Mouse (Mus musculus) stomach, embryonic 15.5 days (tissue): ENCODE data around the gene Ehmt1. TPM values are rescaled to one million over a fixed set of nuclear protein-coding genes. Genes with fewer than 3 reads are reported as not detected.

Source experiments
- ATAC-seq: fragments of 200-750 bp; cut with Nextera tagmentation; 2 replicates; pipeline ENCODE4 v1.8.0; 2017; ENCODE audit warnings: low read depth, moderate number of reproducible peaks, moderate TSS enrichment; ENCODE audit not compliant: insufficient read depth, low FRiP score
- H3K27ac ChIP-seq: fragments of 300-500 bp; sonication (generic); 2 replicates; pipeline ENCODE4 v1.5.1; 2015; ENCODE audit warnings: mild to moderate bottlenecking, inconsistent platforms
- H3K27me3 ChIP-seq: fragments of 300-500 bp; sonication (generic); replicated peaks from 2 replicates; pipeline ENCODE4 v1.6.1; 2015; ENCODE audit warnings: inconsistent platforms
- H3K36me3 ChIP-seq: fragments of 300-500 bp; sonication (generic); 2 replicates; pipeline ENCODE4 v1.6.1; 2015; ENCODE audit warnings: inconsistent platforms
- H3K4me1 ChIP-seq: fragments of 300-500 bp; sonication (generic); 2 replicates; pipeline ENCODE4 v1.6.1; 2015; ENCODE audit warnings: inconsistent platforms
- H3K4me2 ChIP-seq: fragments of 300-500 bp; sonication (generic); 2 replicates; pipeline ENCODE4 v1.6.1; 2015; ENCODE audit warnings: mild to moderate bottlenecking, inconsistent platforms
- H3K4me3 ChIP-seq: fragments of 300-500 bp; sonication (generic); replicated peaks from 2 replicates; pipeline ENCODE4 v1.5.1; 2015; ENCODE audit warnings: inconsistent platforms
- H3K9ac ChIP-seq: fragments of 300-500 bp; sonication (generic); 2 replicates; pipeline ENCODE4 v1.6.1; 2015; ENCODE audit warnings: inconsistent platforms
- H3K9me3 ChIP-seq: fragments of 300-500 bp; sonication (generic); 2 replicates; pipeline ENCODE4 v1.6.1; 2016; ENCODE audit warnings: inconsistent platforms
- WGBS: fragments of 180-500 bp; shearing (Covaris S2); methylation state at CpG from one replicate; pipeline ENCODE4 v1.1.7; 2015; 5-methylcytosine and 5-hydroxymethylcytosine counted together
- polyA plus RNA-seq: library from polyadenylated mRNA; unstranded; fragments of >200 nt; fragmentation: Nextera tagmentation; extraction: Ambion mirVana; gene quantifications from 2 replicates; pipeline ENCODE4 v1.2.1, GENCODE M21; 2015

Gene Ehmt1
- polyA plus RNA-seq, 1 experiment from 2014 or later = 74.2 TPM

GRCm38 (mm10) chr2:24781253-24781652 lies 138.2 kb downstream of the Ehmt1 start:
- Histone ChIP-seq H3K27ac (no peak overlapping the region), H3K4me1 (no peaks in the 10 kb centered on the region), H3K9ac (no peak overlapping the region), H3K4me2 (no peak overlapping the region), H3K9me3 (no peaks in the 10 kb centered on the region), H3K27me3 (no peaks in the 10 kb centered on the region), H3K4me3 (no peak overlapping the region), H3K36me3 (no peaks in the 10 kb centered on the region)
- 45% methylated on average over 4 of the region's 4 CpGs for WGBS
- ATAC-seq = no peak

- no peaks in the 10 kb centered on the region for H3K36me3 ChIP-seq
- H3K27me3 ChIP-seq = no peaks in the 10 kb centered on the region
- H3K9ac ChIP-seq = no peak overlapping the region
- H3K4me2 ChIP-seq = no peak overlapping the region
- H3K4me3 ChIP-seq = no peak overlapping the region
- WGBS = 20% methylated on average over 3 of the region's 5 CpGs
- no peaks in the 10 kb centered on the region for H3K9me3 ChIP-seq
- H3K4me1 ChIP-seq = no peaks in the 10 kb centered on the region
- no peak for ATAC-seq
- H3K27ac ChIP-seq = no peak overlapping the region
Measured at GRCm38 (mm10) chr2:24776831-24777230, 142.6 kb downstream of the Ehmt1 start.

GRCm38 (mm10) chr2:24775951-24776587 lies 143.3 kb downstream of the Ehmt1 start:
- no peaks in the 10 kb centered on the region for H3K27me3 ChIP-seq
- H3K4me1 ChIP-seq = no peaks in the 10 kb centered on the region
- no peak overlapping the region for H3K27ac ChIP-seq
- no peak overlapping the region for H3K4me3 ChIP-seq
- no peak for ATAC-seq
- no peaks in the 10 kb centered on the region for H3K36me3 ChIP-seq
- no peak overlapping the region for H3K4me2 ChIP-seq
- no peaks in the 10 kb centered on the region for H3K9me3 ChIP-seq
- 72% methylated on average over 11 of the region's 11 CpGs for WGBS
- no peak overlapping the region for H3K9ac ChIP-seq

GRCm38 (mm10) chr2:24774832-24775231 lies 144.6 kb downstream of the Ehmt1 start:
- ATAC-seq = no peak
- H3K4me1 ChIP-seq = no peaks in the 10 kb centered on the region
- H3K27ac ChIP-seq = no peak overlapping the region
- no peak overlapping the region for H3K9ac ChIP-seq
- no peak overlapping the region for H3K4me3 ChIP-seq
- WGBS = 62% methylated on average over 7 of the region's 7 CpGs
- H3K36me3 ChIP-seq = no peaks in the 10 kb centered on the region
- no peak overlapping the region for H3K4me2 ChIP-seq
- H3K27me3 ChIP-seq = no peaks in the 10 kb centered on the region
- H3K9me3 ChIP-seq = no peaks in the 10 kb centered on the region

GRCm38 (mm10) chr2:24770861-24771260 lies 148.6 kb downstream of the Ehmt1 start:
- Histone ChIP-seq H3K9me3 (no peaks in the 10 kb centered on the region), H3K27ac (no peak overlapping the region), H3K4me2 (no peak overlapping the region), H3K27me3 (no peaks in the 10 kb centered on the region), H3K4me1 (no peaks in the 10 kb centered on the region), H3K4me3 (no peak overlapping the region), H3K9ac (no peak overlapping the region), H3K36me3 (no peaks in the 10 kb centered on the region)
- WGBS = 77% methylated on average over 4 of the region's 4 CpGs
- no peak for ATAC-seq

- H3K27me3 ChIP-seq = peaks cover 32% of the 10 kb centered on the region
- H3K4me1 ChIP-seq = peaks cover 19% of the 10 kb centered on the region
- no peak within 1 kb of the TSS for H3K27ac ChIP-seq
- no peaks in the 10 kb centered on the region for H3K9me3 ChIP-seq
- no peak within 1 kb of the TSS for H3K9ac ChIP-seq
- no peaks in the 10 kb centered on the region for H3K36me3 ChIP-seq
- ATAC-seq = peak; percentile 84
- H3K4me2 ChIP-seq = peak within 1 kb of the TSS; percentile 99
- 0% methylated on average over 42 of the region's 42 CpGs for WGBS
- H3K4me3 ChIP-seq = peak within 1 kb of the TSS; percentile 53
Measured at GRCm38 (mm10) chr2:24763115-24763557, 156.3 kb downstream of the Ehmt1 start, which contains the start of gene Cacna1b. Gene Cacna1b, minus strand, starts transcription at chr2:24763152.

- whole genome bisulfite sequencing = 1% methylated on average over 46 of the region's 52 CpGs
- Histone ChIP-seq H3K9me3 (no peaks in the 10 kb centered on the region), H3K27ac (no peak overlapping the region), H3K4me2 (peak overlapping the region; percentile 99), H3K27me3 (peaks cover 32% of the 10 kb centered on the region), H3K4me1 (peaks cover 19% of the 10 kb centered on the region), H3K36me3 (no peaks in the 10 kb centered on the region), H3K4me3 (peak overlapping the region; percentile 53), H3K9ac (no peak overlapping the region)
- ATAC-seq = peak; percentile 24; the same call in 1 of the 2 replicates
Measured at GRCm38 (mm10) chr2:24762446-24762960, 156.9 kb downstream of the Ehmt1 start.

- Histone ChIP-seq H3K9me3 (no peaks in the 10 kb centered on the region), H3K27ac (no peak overlapping the region), H3K4me3 (peak overlapping the region; percentile 53), H3K9ac (no peak overlapping the region), H3K27me3 (peaks cover 32% of the 10 kb centered on the region), H3K4me2 (peak overlapping the region; percentile 99), H3K36me3 (no peaks in the 10 kb centered on the region), H3K4me1 (peaks cover 19% of the 10 kb centered on the region)
- ATAC-seq = peak; percentile 59
- WGBS = 1% methylated on average over 35 of the region's 35 CpGs
Measured at GRCm38 (mm10) chr2:24761923-24762445, 157.4 kb downstream of the Ehmt1 start.

- peak; percentile 32; the same call in 1 of the 2 replicates for ATAC-seq
- Histone ChIP-seq H3K27me3 (no peaks in the 10 kb centered on the region), H3K27ac (no peak overlapping the region), H3K9ac (no peak overlapping the region), H3K4me2 (no peak overlapping the region), H3K36me3 (no peaks in the 10 kb centered on the region), H3K9me3 (no peaks in the 10 kb centered on the region), H3K4me1 (no peaks in the 10 kb centered on the region), H3K4me3 (no peak overlapping the region)
- 96% methylated on average over 1 of the region's 1 CpGs for WGBS
Measured at GRCm38 (mm10) chr2:24755276-24755675, 164.1 kb downstream of the Ehmt1 start.

- H3K27me3 ChIP-seq = no peaks in the 10 kb centered on the region
- no peak overlapping the region for H3K4me3 ChIP-seq
- no peaks in the 10 kb centered on the region for H3K9me3 ChIP-seq
- no peak overlapping the region for H3K9ac ChIP-seq
- H3K4me2 ChIP-seq = no peak overlapping the region
- no peaks in the 10 kb centered on the region for H3K36me3 ChIP-seq
- H3K4me1 ChIP-seq = no peaks in the 10 kb centered on the region
- 71% methylated on average over 4 of the region's 4 CpGs for WGBS
- no peak for ATAC-seq
- H3K27ac ChIP-seq = no peak overlapping the region
Measured at GRCm38 (mm10) chr2:24752599-24752998, 166.8 kb downstream of the Ehmt1 start.

GRCm38 (mm10) chr2:24750051-24750450 lies 169.4 kb downstream of the Ehmt1 start:
- ATAC-seq = no peak
- 56% methylated on average over 3 of the region's 3 CpGs for WGBS

GRCm38 (mm10) chr2:24747878-24748277 lies 171.5 kb downstream of the Ehmt1 start:
- no peak overlapping the region for H3K27ac ChIP-seq
- 49% methylated on average over 7 of the region's 7 CpGs for WGBS
- H3K36me3 ChIP-seq = no peaks in the 10 kb centered on the region
- H3K4me3 ChIP-seq = no peak overlapping the region
- no peaks in the 10 kb centered on the region for H3K27me3 ChIP-seq
- H3K4me2 ChIP-seq = no peak overlapping the region
- H3K9me3 ChIP-seq = no peaks in the 10 kb centered on the region
- no peak for ATAC-seq
- H3K9ac ChIP-seq = no peak overlapping the region
- no peaks in the 10 kb centered on the region for H3K4me1 ChIP-seq

More at GRCm38 (mm10) chr2:24750051-24750450, 169.4 kb downstream of the Ehmt1 start:
- H3K27ac ChIP-seq = no peak overlapping the region
- H3K9ac ChIP-seq = no peak overlapping the region
- H3K27me3 ChIP-seq = no peaks in the 10 kb centered on the region
- H3K4me3 ChIP-seq = no peak overlapping the region
- no peak overlapping the region for H3K4me2 ChIP-seq
- H3K36me3 ChIP-seq = no peaks in the 10 kb centered on the region
- no peaks in the 10 kb centered on the region for H3K9me3 ChIP-seq
- no peaks in the 10 kb centered on the region for H3K4me1 ChIP-seq
